Mouse (Mus musculus): ENCODE measurements around the gene Coq7. TPM values are rescaled to one million over a fixed set of nuclear protein-coding genes. Genes with fewer than 3 reads are reported as not detected.

The Coq7 gene
- polyA plus RNA-seq, 1 experiment from 2014 or later: 124 TPM

DNA sequence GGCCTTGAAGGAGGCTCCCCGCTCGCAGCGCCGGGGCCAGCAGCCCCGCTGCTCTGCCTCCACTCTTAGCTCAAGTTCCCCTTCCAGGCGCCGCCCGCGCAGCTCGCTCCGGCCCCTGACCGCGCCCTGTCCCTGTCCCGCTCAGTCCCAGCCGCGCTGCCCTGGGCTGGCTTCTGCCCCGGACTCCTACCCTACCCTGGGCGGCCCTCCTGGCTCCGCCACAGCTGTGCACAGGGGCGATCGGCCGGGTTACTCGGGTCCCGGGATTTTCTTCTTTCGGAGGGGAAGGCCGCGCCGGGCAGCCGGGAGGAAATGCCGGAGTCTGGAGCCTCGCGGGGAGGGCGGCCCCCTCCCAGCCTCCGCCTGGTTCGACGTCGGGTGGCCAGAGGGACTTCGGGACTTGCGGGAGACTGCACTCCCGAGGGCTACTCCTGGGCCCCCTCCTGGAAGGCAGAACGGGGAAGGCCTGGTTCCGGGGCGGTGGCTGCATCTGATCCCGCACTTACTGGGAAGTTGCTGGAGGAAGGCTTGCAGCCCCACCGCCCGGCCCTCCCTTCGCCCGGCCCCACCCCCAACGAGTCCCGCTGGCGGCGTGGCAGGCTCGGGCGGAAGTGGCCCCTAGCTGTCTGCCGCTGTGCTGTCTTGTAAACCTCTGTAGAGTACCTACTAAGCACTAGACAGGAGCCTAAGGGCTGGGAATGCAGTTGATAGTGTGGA lies 41.6 kb downstream of the Coq7 start, which contains the start of gene Itpripl2:
Gene Itpripl2 (minus strand): TSS at position 545 of the 717 bp plus-strand sequence.
- no peaks in the 10 kb centered on the region for H3K27me3 ChIP-seq (replicated peaks)
- peak within 1 kb of the TSS; percentile 85 for H3K27ac ChIP-seq
- peak; percentile 90 for ATAC-seq
- H3K4me3 ChIP-seq (replicated peaks): peak within 1 kb of the TSS; percentile 67
- H3K9ac ChIP-seq: peak within 1 kb of the TSS; percentile 83
- H3K36me3 ChIP-seq: no peaks in the 10 kb centered on the region; the same call in 1 of the 2 replicates
- H3K4me1 ChIP-seq (replicated peaks): peaks cover 31% of the 10 kb centered on the region
- H3K9me3 ChIP-seq: no peaks in the 10 kb centered on the region
- peak within 1 kb of the TSS; percentile 81 for H3K4me2 ChIP-seq (replicated peaks)
- under 1% methylated on average over 51 of the region's 55 CpGs for WGBS

DNA sequence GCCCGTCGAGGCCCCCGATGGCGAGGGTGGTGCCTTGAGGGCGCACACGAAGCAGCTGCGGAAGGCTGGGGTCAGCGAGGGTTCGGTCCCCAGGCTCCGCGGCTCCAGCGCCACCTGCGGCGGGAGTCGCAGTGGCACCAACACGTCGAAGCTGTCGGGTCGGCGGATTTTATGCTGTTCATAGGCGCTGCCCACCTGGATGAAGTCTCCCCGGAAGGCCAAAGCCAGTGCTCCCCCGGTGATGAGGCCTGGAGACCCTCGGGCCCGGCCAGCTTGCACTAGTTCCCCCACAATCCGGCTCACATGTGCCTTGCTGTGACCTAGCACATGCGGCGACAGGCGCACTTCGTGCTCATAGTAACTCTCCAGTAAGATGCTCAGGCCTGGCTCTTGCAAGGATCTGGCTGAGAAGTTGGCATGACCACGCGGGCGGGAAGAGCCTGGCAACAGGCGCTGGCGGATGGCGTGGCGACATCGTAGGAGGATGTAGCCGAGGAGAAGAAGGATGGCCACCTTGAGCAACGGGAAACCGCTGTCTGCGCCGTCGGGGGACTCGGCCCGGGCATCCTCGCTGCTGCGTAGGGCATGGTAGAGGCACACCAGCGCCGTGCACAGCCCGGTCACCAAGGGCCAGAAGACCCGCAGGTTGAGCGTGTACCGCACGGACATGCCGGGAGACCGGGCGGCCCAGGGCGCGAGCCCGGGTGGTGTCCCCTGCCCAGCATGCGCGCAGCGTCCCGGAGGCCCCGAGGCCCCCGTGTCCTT lies 42.3 kb downstream of the Coq7 start:
- peak overlapping the region; percentile 85 for H3K27ac ChIP-seq
- peak overlapping the region; percentile 83 for H3K9ac ChIP-seq
- peaks cover 31% of the 10 kb centered on the region for H3K4me1 ChIP-seq (replicated peaks)
- 8% methylated on average over 63 of the region's 67 CpGs for WGBS
- no peaks in the 10 kb centered on the region; the same call in 1 of the 2 replicates for H3K36me3 ChIP-seq
- peak overlapping the region; percentile 81 for H3K4me2 ChIP-seq (replicated peaks)
- no peaks in the 10 kb centered on the region for H3K9me3 ChIP-seq
- H3K27me3 ChIP-seq (replicated peaks): no peaks in the 10 kb centered on the region
- H3K4me3 ChIP-seq (replicated peaks): peak overlapping the region; percentile 67
- peak; percentile 52; the same call in 1 of the 2 replicates for ATAC-seq

DNA sequence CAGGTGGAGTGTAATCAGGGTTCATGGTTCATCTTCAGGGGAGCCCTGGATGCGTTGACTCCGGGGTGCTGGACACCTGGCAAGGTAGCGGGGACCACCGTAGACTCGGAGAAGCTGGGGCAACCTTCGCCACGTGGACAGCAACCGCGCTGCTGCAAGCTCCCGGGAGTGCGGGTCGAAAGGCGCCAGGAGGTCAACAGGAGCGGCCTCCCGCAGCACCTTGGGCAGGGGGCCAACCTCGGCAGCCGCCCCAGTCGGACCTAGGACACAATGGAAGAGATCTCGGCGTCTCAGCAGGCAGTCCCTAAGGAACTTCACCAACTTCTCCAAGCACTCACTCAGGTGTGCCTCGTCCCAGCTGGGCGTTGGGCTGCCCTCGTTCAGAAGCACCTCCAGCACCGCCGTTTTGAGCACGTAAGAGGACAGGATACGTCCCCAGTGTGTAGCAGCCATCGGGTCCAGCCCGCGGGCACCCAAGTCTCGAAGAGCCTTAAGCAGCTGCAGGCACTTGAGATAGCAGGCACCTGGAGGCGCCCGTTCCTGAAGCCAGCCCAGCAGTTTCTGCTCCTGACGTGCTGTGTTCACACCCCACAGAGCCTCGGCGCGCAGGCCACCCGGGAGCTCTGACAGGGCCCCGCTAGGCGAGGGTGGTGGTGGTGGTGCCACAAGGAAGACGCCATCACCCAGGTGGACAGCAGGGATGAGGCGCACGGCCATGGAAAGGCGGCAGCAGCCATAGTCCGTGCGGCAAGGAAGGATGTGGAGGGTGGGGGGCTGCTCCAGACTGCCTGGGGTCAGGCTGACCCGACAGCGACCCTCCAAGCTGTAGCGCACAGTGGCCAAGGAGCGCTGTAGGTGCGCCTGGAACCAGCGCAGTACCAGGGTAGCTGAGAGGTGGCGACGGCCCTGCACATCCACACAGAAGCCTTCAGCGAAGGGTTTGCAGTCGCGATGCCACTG lies 43.2 kb downstream of the Coq7 start:
- Histone ChIP-seq H3K9ac (peak overlapping the region; percentile 83), H3K9me3 (no peaks in the 10 kb centered on the region), H3K4me3 (replicated peaks) (peak overlapping the region; percentile 67), H3K27ac (no peak overlapping the region), H3K4me1 (replicated peaks) (peaks cover 31% of the 10 kb centered on the region), H3K36me3 (no peaks in the 10 kb centered on the region; the same call in 1 of the 2 replicates), H3K27me3 (replicated peaks) (no peaks in the 10 kb centered on the region), H3K4me2 (replicated peaks) (peak overlapping the region; percentile 81)
- no peak for ATAC-seq
- 43% methylated on average over 57 of the region's 57 CpGs for WGBS

DNA sequence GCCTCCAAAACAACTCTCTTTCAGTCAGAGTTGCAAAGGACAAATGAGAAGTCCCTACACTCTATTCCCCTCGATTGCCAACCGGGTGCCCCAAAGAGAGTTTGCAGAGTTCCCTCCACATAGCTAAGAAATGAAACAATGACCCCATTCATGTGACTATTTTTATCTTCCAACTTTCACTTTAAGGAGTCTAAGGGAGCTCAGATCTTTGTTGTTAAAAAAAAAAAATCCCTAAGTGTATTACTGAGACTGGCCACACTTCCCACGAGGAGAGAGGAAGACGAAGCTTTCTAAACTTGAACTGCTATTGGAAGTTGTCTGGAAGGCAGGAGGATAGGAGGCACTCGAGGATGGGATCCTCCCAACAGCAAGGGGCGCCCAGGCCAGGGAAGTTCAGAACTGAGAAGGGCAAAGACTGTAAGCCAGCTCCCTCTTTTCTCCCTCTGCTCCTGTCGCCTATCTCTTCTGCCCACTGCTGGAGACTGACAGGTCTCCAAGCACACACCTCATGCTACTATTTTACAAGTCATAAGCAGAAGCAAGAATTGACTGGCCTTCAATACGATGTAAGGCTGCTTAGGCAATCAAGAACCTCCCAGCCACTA lies 45.0 kb downstream of the Coq7 start:
- 28% methylated on average over 8 of the region's 8 CpGs for WGBS

DNA sequence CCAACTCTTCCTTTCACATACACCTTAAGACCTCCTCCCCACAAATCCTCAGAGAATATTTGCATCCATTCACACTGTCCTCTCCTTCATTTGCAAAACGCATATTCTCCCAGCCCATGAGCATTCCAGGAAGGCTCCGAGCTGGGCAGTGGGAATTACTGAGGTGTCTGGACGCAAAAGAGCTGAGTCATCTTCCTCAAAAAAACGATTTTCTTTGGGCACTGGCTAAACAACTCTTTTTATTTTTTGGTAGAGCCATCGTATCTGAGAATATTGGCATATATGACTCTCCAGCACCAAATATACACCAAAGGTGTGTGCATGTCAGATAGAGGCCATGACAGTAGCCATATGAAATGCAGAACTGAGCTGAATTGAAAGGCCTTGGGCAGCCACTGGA lies 46.2 kb downstream of the Coq7 start:
- ATAC-seq: no peak
- Histone ChIP-seq H3K4me3 (replicated peaks) (no peak overlapping the region), H3K4me2 (replicated peaks) (no peak overlapping the region), H3K27me3 (replicated peaks) (no peaks in the 10 kb centered on the region), H3K4me1 (replicated peaks) (peaks cover 29% of the 10 kb centered on the region), H3K36me3 (no peaks in the 10 kb centered on the region; the same call in 1 of the 2 replicates), H3K9ac (no peak overlapping the region), H3K9me3 (no peaks in the 10 kb centered on the region), H3K27ac (no peak overlapping the region)
- WGBS: 64% methylated on average over 5 of the region's 5 CpGs

More for the DNA sequence above, 45.0 kb downstream of the Coq7 start:
- no peak overlapping the region for H3K27ac ChIP-seq
- peak overlapping the region; percentile 5; the same call in 1 of the 2 replicates for H3K9ac ChIP-seq
- H3K27me3 ChIP-seq (replicated peaks): no peaks in the 10 kb centered on the region
- ATAC-seq: no peak
- peak overlapping the region; percentile 81 for H3K4me2 ChIP-seq (replicated peaks)
- H3K4me3 ChIP-seq (replicated peaks): no peak overlapping the region
- peaks cover 31% of the 10 kb centered on the region for H3K4me1 ChIP-seq (replicated peaks)
- H3K9me3 ChIP-seq: no peaks in the 10 kb centered on the region
- no peaks in the 10 kb centered on the region; the same call in 1 of the 2 replicates for H3K36me3 ChIP-seq

DNA sequence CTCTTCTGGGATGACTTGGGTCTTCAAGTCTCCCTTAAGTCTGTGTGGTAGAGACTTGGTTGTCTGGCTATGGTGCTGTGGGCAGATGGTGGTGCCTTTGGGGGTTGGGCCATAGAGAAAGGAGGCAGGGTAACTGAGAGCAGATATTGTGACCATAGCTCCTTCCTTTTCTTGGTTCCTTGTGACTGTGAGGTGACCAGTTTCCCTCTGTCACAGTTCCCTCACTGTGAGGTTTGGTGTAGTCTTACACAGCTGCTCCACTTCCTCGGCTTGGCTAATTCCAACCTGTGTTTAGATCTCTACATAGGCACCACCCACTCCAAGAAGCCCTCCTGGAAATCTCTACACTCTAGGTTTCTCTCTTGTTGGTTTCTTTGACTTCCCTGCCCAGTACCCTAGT lies 49.2 kb downstream of the Coq7 start:
- Histone ChIP-seq H3K9me3 (no peaks in the 10 kb centered on the region), H3K4me1 (replicated peaks) (peaks cover 20% of the 10 kb centered on the region), H3K36me3 (no peaks in the 10 kb centered on the region), H3K27me3 (replicated peaks) (no peaks in the 10 kb centered on the region), H3K27ac (no peak overlapping the region), H3K4me2 (replicated peaks) (no peak overlapping the region), H3K4me3 (replicated peaks) (no peak overlapping the region), H3K9ac (no peak overlapping the region)
- 65% methylated on average over 1 of the region's 1 CpGs for WGBS
- no peak for ATAC-seq

DNA sequence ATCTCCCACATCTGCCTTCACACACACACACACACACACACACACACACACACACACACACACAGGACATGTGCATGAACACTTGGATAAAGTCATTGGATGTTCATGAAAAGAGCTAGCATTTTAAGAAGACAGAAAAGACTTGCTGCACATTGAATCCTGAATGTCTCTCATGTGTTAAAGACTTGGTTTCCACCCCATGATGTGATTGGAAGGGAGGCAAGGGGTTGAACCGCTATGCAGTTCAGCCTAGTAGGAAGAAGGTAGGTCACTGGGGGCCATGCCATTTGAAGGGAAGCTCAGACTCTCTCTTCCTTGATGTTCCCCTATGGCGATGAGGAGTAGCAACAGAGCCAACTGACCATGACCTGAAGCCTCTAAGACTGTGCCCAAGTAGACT lies 51.2 kb downstream of the Coq7 start:
- Histone ChIP-seq H3K27ac (no peak overlapping the region), H3K27me3 (replicated peaks) (no peaks in the 10 kb centered on the region), H3K4me1 (replicated peaks) (peaks cover 11% of the 10 kb centered on the region), H3K9me3 (no peaks in the 10 kb centered on the region), H3K9ac (no peak overlapping the region), H3K4me3 (replicated peaks) (no peak overlapping the region), H3K4me2 (replicated peaks) (no peak overlapping the region), H3K36me3 (no peaks in the 10 kb centered on the region)
- 83% methylated on average over 2 of the region's 2 CpGs for WGBS
- ATAC-seq: no peak

DNA sequence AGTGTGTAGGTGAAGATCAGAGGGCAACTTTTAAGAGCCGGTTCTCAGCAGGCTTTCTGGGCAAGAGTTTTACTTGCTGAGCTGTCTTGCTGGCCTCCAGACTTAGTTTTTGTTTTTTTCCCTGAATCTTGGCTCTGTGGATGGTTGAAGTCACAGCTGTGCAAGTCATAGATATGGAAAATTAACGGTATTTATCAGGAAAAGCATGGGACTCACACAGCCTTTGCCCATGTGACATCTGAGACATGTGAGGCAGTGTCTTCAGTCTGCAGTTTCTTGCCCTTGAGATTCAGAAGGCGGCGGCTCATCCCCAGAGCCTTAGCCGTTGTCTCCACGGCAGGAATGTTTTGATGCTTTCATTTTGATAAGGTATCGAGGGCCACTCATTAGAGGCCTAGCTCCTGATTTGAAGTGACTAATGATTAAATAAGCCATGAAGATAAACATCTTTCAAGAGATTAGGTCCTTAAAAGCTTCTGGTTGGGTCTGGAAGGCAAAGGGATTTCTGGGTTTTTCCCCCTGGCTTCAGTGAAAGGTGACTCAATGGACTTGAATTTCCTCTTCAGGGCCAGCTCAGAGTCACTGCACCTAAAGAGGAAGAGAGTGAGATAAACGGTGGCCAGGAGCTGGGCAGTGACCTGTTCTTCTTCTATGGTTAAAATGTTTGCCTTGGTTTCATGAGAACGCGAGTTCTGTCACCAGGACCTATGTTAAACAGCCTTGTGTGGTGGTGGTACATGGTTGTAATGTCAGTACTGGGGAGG lies 51.9 kb downstream of the Coq7 start:
- WGBS: 59% methylated on average over 10 of the region's 10 CpGs
- no peak overlapping the region for H3K4me3 ChIP-seq (replicated peaks)
- H3K4me2 ChIP-seq (replicated peaks): no peak overlapping the region
- no peak for ATAC-seq
- peaks cover 11% of the 10 kb centered on the region for H3K4me1 ChIP-seq (replicated peaks)
- H3K9me3 ChIP-seq: no peaks in the 10 kb centered on the region
- no peaks in the 10 kb centered on the region for H3K36me3 ChIP-seq
- no peak overlapping the region for H3K9ac ChIP-seq
- no peak overlapping the region for H3K27ac ChIP-seq
- H3K27me3 ChIP-seq (replicated peaks): no peaks in the 10 kb centered on the region

DNA sequence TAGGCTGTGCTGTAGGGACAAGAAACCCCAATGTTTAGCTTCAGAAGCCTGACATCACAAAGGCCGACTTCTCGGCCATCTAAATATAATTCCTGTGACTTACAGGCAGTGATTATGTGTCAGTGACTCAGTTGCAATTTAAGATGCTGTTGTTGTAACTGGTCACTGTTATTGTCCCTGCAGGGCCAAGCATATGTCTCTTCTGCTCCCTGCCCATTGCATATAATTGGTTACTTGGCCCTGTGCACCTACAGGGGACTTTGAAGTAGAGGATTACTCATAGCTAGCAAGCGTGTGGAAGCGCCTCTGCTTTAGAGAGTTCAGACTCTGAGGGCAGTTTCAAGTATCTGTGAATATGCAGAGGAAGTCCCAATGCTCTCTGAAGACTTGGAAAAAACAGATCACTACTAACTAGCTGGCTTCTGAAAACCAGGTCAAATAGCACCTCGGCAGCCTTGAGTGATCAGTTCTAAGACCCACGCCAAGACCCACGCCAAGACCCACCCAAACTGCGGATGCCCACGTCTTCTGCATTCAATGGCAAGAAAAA lies 52.9 kb downstream of the Coq7 start:
- H3K9me3 ChIP-seq: no peaks in the 10 kb centered on the region
- no peak for ATAC-seq
- WGBS: 80% methylated on average over 9 of the region's 9 CpGs

DNA sequence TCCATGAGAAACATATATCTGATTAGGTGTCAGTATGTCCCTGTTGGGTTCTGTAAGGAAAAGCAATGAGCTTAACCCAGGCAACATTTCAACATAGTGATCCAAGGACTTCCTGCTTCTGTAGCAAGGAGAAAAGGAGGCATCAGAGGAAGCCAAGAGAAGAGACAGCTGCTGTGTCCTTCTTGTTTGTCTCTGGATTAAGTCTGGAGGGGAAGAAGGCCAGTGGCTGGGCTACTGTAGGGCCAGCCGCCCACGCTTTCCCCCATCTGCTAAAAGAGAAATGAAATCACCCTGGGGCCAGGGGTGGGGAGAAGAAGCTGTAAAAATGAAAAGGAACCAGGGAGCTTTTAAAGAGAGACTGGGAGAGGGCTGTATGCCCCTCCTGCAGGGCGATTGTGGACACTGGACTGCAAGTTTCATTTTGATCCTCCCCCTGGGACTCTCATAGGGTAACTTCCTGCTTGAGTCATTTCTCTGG lies 54.3 kb downstream of the Coq7 start:
- no peaks in the 10 kb centered on the region for H3K27me3 ChIP-seq (replicated peaks)
- 22% methylated on average over 3 of the region's 3 CpGs for WGBS
- H3K4me3 ChIP-seq (replicated peaks): no peak overlapping the region
- no peaks in the 10 kb centered on the region for H3K9me3 ChIP-seq
- H3K4me1 ChIP-seq (replicated peaks): peaks cover 11% of the 10 kb centered on the region
- H3K4me2 ChIP-seq (replicated peaks): peak overlapping the region; percentile 22; the same call in 1 of the 2 replicates
- no peak overlapping the region for H3K9ac ChIP-seq
- ATAC-seq: peak; percentile 33
- peak overlapping the region; percentile 81 for H3K27ac ChIP-seq
- no peaks in the 10 kb centered on the region for H3K36me3 ChIP-seq

More for the DNA sequence above, 52.9 kb downstream of the Coq7 start:
- no peak overlapping the region for H3K27ac ChIP-seq
- H3K36me3 ChIP-seq: no peaks in the 10 kb centered on the region
- H3K9ac ChIP-seq: no peak overlapping the region
- H3K4me1 ChIP-seq (replicated peaks): peaks cover 11% of the 10 kb centered on the region
- H3K4me2 ChIP-seq (replicated peaks): no peak overlapping the region
- no peak overlapping the region for H3K4me3 ChIP-seq (replicated peaks)
- H3K27me3 ChIP-seq (replicated peaks): no peaks in the 10 kb centered on the region
